Mouse (Mus musculus) hindbrain, embryonic 14.5 days (tissue): ENCODE data around the gene Wdr60. TPM values are rescaled to one million over a fixed set of nuclear protein-coding genes. Genes with fewer than 3 reads are reported as not detected.

Experiments used
- ATAC-seq: fragments of 200-750 bp; cut with Nextera tagmentation; 2 replicates; pipeline ENCODE4 v1.8.0; 2017; ENCODE audit warnings: moderate number of reproducible peaks, mild to moderate bottlenecking, moderate TSS enrichment, moderate library complexity; ENCODE audit not compliant: low FRiP score
- DNase-seq: peaks from one replicate; pipeline ENCODE4 v3.0.0-alpha.2; 2015; ENCODE audit warnings: low spot score
- H3K27ac ChIP-seq: fragments of 300-500 bp; sonication (generic); 2 replicates; pipeline ENCODE4 v1.5.1; 2014; ENCODE audit warnings: mild to moderate bottlenecking, moderate library complexity
- H3K27me3 ChIP-seq: fragments of 300-500 bp; sonication (generic); 2 replicates; pipeline ENCODE4 v1.6.1; 2014; ENCODE audit warnings: mild to moderate bottlenecking, low read length, mixed read lengths; ENCODE audit not compliant: control insufficient read depth, insufficient read depth
- H3K36me3 ChIP-seq: fragments of 300-500 bp; sonication (generic); replicated peaks from 2 replicates; pipeline ENCODE4 v1.6.1; 2014; ENCODE audit not compliant: control insufficient read depth, insufficient read depth
- H3K4me1 ChIP-seq: fragments of 300-500 bp; sonication (generic); replicated peaks from 2 replicates; pipeline ENCODE4 v1.6.1; 2014; ENCODE audit warnings: antibody characterized with exemption, low read length, mixed read lengths; ENCODE audit not compliant: control insufficient read depth, insufficient read depth
- H3K4me2 ChIP-seq: fragments of 300-500 bp; sonication (generic); replicated peaks from 2 replicates; pipeline ENCODE4 v1.6.1; 2014; ENCODE audit warnings: mild to moderate bottlenecking, moderate library complexity
- H3K4me3 ChIP-seq: fragments of 300-500 bp; sonication (generic); replicated peaks from 2 replicates; pipeline ENCODE4 v1.5.1; 2014; ENCODE audit warnings: mild to moderate bottlenecking, low read length
- H3K9ac ChIP-seq: fragments of 300-500 bp; sonication (generic); 2 replicates; pipeline ENCODE4 v1.6.1; 2014
- H3K9me3 ChIP-seq: fragments of 300-500 bp; sonication (generic); 2 replicates; pipeline ENCODE4 v1.6.1; 2016; ENCODE audit warnings: low read length; ENCODE audit not compliant: control insufficient read depth
- WGBS: fragments of 180-500 bp; shearing (Covaris S2); extraction: QIAGEN DNeasy Blood & Tissue Kit; methylation state at CpG from one replicate; pipeline ENCODE4 v1.1.7; 2014; 5-methylcytosine and 5-hydroxymethylcytosine counted together
- polyA plus RNA-seq: library from polyadenylated mRNA; unstranded; fragments of >200 nt; fragmentation: Nextera tagmentation; extraction: Ambion mirVana; gene quantifications from 2 replicates; pipeline ENCODE4 v1.2.1, GENCODE M21; 2014

Gene Wdr60
- polyA plus RNA-seq, 1 experiment from 2014 or later, result 18.3 TPM

- 91% methylated on average over 3 of the region's 3 CpGs for WGBS
Measured at GRCm38 (mm10) chr12:116238803-116239202, 24.0 kb downstream of the Wdr60 start.

GRCm38 (mm10) chr12:116238370-116238769, 24.5 kb downstream of the Wdr60 start:
- no peak overlapping the region for H3K27ac ChIP-seq
- no peak overlapping the region for H3K9ac ChIP-seq
- no peak for ATAC-seq

More at GRCm38 (mm10) chr12:116238803-116239202, 24.0 kb downstream of the Wdr60 start:
- DNase-seq (no peak), ATAC-seq (no peak)
- H3K9me3 ChIP-seq, result no peaks in the 10 kb centered on the region
- H3K4me3 ChIP-seq, result no peak overlapping the region
- H3K27me3 ChIP-seq, result no peaks in the 10 kb centered on the region
- H3K4me1 ChIP-seq, result no peaks in the 10 kb centered on the region
- peaks cover 24% of the 10 kb centered on the region; the same call in 1 of the 2 replicates for H3K36me3 ChIP-seq
- no peak overlapping the region for H3K9ac ChIP-seq
- no peak overlapping the region for H3K4me2 ChIP-seq
- no peak overlapping the region for H3K27ac ChIP-seq

GRCm38 (mm10) chr12:116236658-116237057, 26.2 kb downstream of the Wdr60 start:
- no peak overlapping the region for H3K4me3 ChIP-seq
- 91% methylated on average over 3 of the region's 3 CpGs for WGBS
- H3K4me1 ChIP-seq, result no peaks in the 10 kb centered on the region
- no peak overlapping the region for H3K4me2 ChIP-seq
- no peak overlapping the region for H3K9ac ChIP-seq
- no peak overlapping the region for H3K27ac ChIP-seq
- ATAC-seq, result no peak
- no peaks in the 10 kb centered on the region for H3K27me3 ChIP-seq
- no peaks in the 10 kb centered on the region for H3K9me3 ChIP-seq
- H3K36me3 ChIP-seq, result peaks cover 19% of the 10 kb centered on the region; the same call in 1 of the 2 replicates
- no peak for DNase-seq

More at GRCm38 (mm10) chr12:116238370-116238769, 24.5 kb downstream of the Wdr60 start:
- no peaks in the 10 kb centered on the region for H3K4me1 ChIP-seq
- H3K9me3 ChIP-seq, result no peaks in the 10 kb centered on the region
- no peaks in the 10 kb centered on the region for H3K27me3 ChIP-seq
- no peak overlapping the region for H3K4me3 ChIP-seq
- no peak for DNase-seq
- H3K36me3 ChIP-seq, result peaks cover 19% of the 10 kb centered on the region; the same call in 1 of the 2 replicates
- no peak overlapping the region for H3K4me2 ChIP-seq

- 87% methylated on average over 4 of the region's 4 CpGs for whole genome bisulfite sequencing
- DNase-seq, result no peak
- Histone ChIP-seq H3K4me3 (no peak overlapping the region), H3K27me3 (no peaks in the 10 kb centered on the region), H3K36me3 (peaks cover 7% of the 10 kb centered on the region; the same call in 1 of the 2 replicates), H3K27ac (no peak overlapping the region), H3K9ac (no peak overlapping the region), H3K9me3 (no peaks in the 10 kb centered on the region), H3K4me1 (no peaks in the 10 kb centered on the region), H3K4me2 (no peak overlapping the region)
- ATAC-seq, result no peak
Measured at GRCm38 (mm10) chr12:116235356-116235755, 27.5 kb downstream of the Wdr60 start.

GRCm38 (mm10) chr12:116232061-116232460, 30.8 kb downstream of the Wdr60 start:
- no peaks in the 10 kb centered on the region for H3K9me3 ChIP-seq
- no peak overlapping the region for H3K27ac ChIP-seq
- H3K4me3 ChIP-seq, result no peak overlapping the region
- H3K9ac ChIP-seq, result no peak overlapping the region
- no peaks in the 10 kb centered on the region for H3K27me3 ChIP-seq
- H3K36me3 ChIP-seq, result 0 out of 2 replicates have a peak, but pooled peaks cover 12% of the 10 kb centered on the region
- ATAC-seq (no peak), DNase-seq (no peak)
- H3K4me1 ChIP-seq, result no peaks in the 10 kb centered on the region
- WGBS, result 94% methylated on average over 1 of the region's 1 CpGs
- H3K4me2 ChIP-seq, result no peak overlapping the region

- WGBS, result 80% methylated on average over 12 of the region's 12 CpGs
- no peak overlapping the region for H3K4me3 ChIP-seq
- H3K27ac ChIP-seq, result no peak overlapping the region
- H3K4me2 ChIP-seq, result no peak overlapping the region
- DNase-seq, result no peak
- H3K27me3 ChIP-seq, result no peaks in the 10 kb centered on the region
- H3K9ac ChIP-seq, result no peak overlapping the region
- H3K36me3 ChIP-seq, result 0 out of 2 replicates have a peak, but pooled peaks cover 15% of the 10 kb centered on the region
- no peak for ATAC-seq
- H3K4me1 ChIP-seq, result no peaks in the 10 kb centered on the region
- H3K9me3 ChIP-seq, result no peaks in the 10 kb centered on the region
Measured at GRCm38 (mm10) chr12:116231612-116232011, 31.2 kb downstream of the Wdr60 start.

GRCm38 (mm10) chr12:116229451-116229850, 33.4 kb downstream of the Wdr60 start:
- H3K9me3 ChIP-seq, result no peaks in the 10 kb centered on the region
- H3K9ac ChIP-seq, result no peak overlapping the region
- DNase-seq (no peak), ATAC-seq (no peak)
- H3K27me3 ChIP-seq, result no peaks in the 10 kb centered on the region
- peaks cover 27% of the 10 kb centered on the region for H3K36me3 ChIP-seq
- H3K27ac ChIP-seq, result no peak overlapping the region
- WGBS, result 84% methylated on average over 3 of the region's 3 CpGs
- no peak overlapping the region for H3K4me2 ChIP-seq
- H3K4me1 ChIP-seq, result no peaks in the 10 kb centered on the region
- no peak overlapping the region for H3K4me3 ChIP-seq

GRCm38 (mm10) chr12:116226289-116227057, 36.3 kb downstream of the Wdr60 start:
- 89% methylated on average over 10 of the region's 10 CpGs for WGBS
- no peak overlapping the region for H3K4me3 ChIP-seq
- peaks cover 43% of the 10 kb centered on the region for H3K36me3 ChIP-seq
- no peaks in the 10 kb centered on the region for H3K9me3 ChIP-seq
- H3K27me3 ChIP-seq, result no peaks in the 10 kb centered on the region
- no peak overlapping the region for H3K9ac ChIP-seq
- H3K27ac ChIP-seq, result no peak overlapping the region
- H3K4me1 ChIP-seq, result no peaks in the 10 kb centered on the region
- H3K4me2 ChIP-seq, result no peak overlapping the region
- no peak for ATAC-seq
- no peak for DNase-seq

- H3K9ac ChIP-seq, result no peak overlapping the region
- ATAC-seq (no peak), DNase-seq (no peak)
- no peak overlapping the region for H3K4me2 ChIP-seq
- no peaks in the 10 kb centered on the region for H3K4me1 ChIP-seq
- 98% methylated on average over 2 of the region's 2 CpGs for WGBS
- no peaks in the 10 kb centered on the region for H3K9me3 ChIP-seq
- H3K4me3 ChIP-seq, result no peak overlapping the region
- H3K27ac ChIP-seq, result no peak overlapping the region
- H3K36me3 ChIP-seq, result peaks cover 51% of the 10 kb centered on the region
- H3K27me3 ChIP-seq, result no peaks in the 10 kb centered on the region
Measured at GRCm38 (mm10) chr12:116223107-116223506, 39.7 kb downstream of the Wdr60 start.
